Mouse (Mus musculus): ENCODE data around the gene Isg20.

DNA sequence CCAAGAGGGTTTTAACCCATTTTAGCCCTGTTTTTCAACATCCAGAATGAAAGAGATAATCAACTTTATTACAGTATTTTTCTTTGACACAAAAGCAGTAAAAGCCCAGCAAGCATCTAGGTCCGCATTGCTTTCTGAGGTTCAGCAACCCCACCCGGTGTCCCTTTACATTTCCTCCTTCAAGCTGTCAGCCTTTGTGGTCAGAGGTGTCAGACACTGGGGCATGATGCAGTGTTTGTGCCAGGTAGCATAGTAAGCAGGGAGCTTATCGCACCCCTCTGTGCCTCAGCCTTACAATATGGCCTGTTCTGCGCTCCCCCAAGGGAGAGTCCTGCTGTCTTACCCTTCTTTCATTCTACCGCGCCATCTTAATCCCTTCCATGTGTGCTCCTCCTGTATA is 4.2 kb upstream of the Isg20 start:
- TF ChIP-seq CTCF (IDR thresholded peaks at IDR 0.05; ENCODE audit: borderline replicate concordance, insufficient read depth, low read depth, low read length) (no peak), POLR2A (IDR thresholded peaks at IDR 0.05; ENCODE audit: borderline replicate concordance, insufficient read depth, low read length) (no peak)
